Mouse (Mus musculus) neural tube, embryonic 11.5 days (tissue): Measurements from ENCODE around the gene Cdk5. TPM values are rescaled to one million over a fixed set of nuclear protein-coding genes. Genes with fewer than 3 reads are reported as not detected.

ENCODE experiments used
- ATAC-seq: fragments of 200-750 bp; cut with Nextera tagmentation; 2 replicates; pipeline ENCODE4 v1.8.0; 2017; ENCODE audit warnings: moderate number of reproducible peaks, mild to moderate bottlenecking, moderate TSS enrichment, moderate library complexity; ENCODE audit not compliant: insufficient read depth, low FRiP score, low TSS enrichment
- DNase-seq: peaks from one replicate; pipeline ENCODE4 v3.0.0-alpha.2; 2015; ENCODE audit warnings: low spot score
- H3K27ac ChIP-seq: fragments of 300-500 bp; sonication (generic); 2 replicates; pipeline ENCODE4 v1.5.1; 2014; ENCODE audit warnings: low read depth, mild to moderate bottlenecking, low read length
- H3K27me3 ChIP-seq: fragments of 300-500 bp; sonication (generic); 2 replicates; pipeline ENCODE4 v1.6.1; 2014; ENCODE audit warnings: mild to moderate bottlenecking, low read length, mixed read lengths; ENCODE audit not compliant: control insufficient read depth, insufficient read depth
- H3K36me3 ChIP-seq: fragments of 300-500 bp; sonication (generic); 2 replicates; pipeline ENCODE4 v1.6.1; 2014; ENCODE audit warnings: mild to moderate bottlenecking, low read length, moderate library complexity, mixed read lengths; ENCODE audit not compliant: control insufficient read depth, insufficient read depth
- H3K4me1 ChIP-seq: fragments of 300-500 bp; sonication (generic); 2 replicates; pipeline ENCODE4 v1.6.1; 2014; ENCODE audit warnings: low read length, mixed read lengths; ENCODE audit not compliant: control insufficient read depth, insufficient read depth
- H3K4me2 ChIP-seq: fragments of 300-500 bp; sonication (generic); 2 replicates; pipeline ENCODE4 v1.6.1; 2014; ENCODE audit warnings: low read depth, mild to moderate bottlenecking, moderate library complexity
- H3K4me3 ChIP-seq: fragments of 300-500 bp; sonication (generic); 2 replicates; pipeline ENCODE4 v1.5.1; 2014; ENCODE audit warnings: low read depth, low read length
- H3K9ac ChIP-seq: fragments of 300-500 bp; sonication (generic); 2 replicates; pipeline ENCODE4 v1.6.1; 2014; ENCODE audit warnings: mild to moderate bottlenecking, low read length
- H3K9me3 ChIP-seq: fragments of 300-500 bp; sonication (generic); 2 replicates; pipeline ENCODE4 v1.6.1; 2016; ENCODE audit warnings: low read length; ENCODE audit not compliant: control insufficient read depth
- WGBS: fragments of 180-500 bp; shearing (Covaris S2); extraction: QIAGEN DNeasy Blood & Tissue Kit; methylation state at CpG from one replicate; pipeline ENCODE4 v1.1.7; 2014; 5-methylcytosine and 5-hydroxymethylcytosine counted together
- polyA plus RNA-seq: library from polyadenylated mRNA; unstranded; fragments of >200 nt; fragmentation: Nextera tagmentation; extraction: Ambion mirVana; gene quantifications from 2 replicates; pipeline ENCODE4 v1.2.1, GENCODE M21; 2014

Gene Cdk5
- polyA plus RNA-seq, 1 experiment from 2014 or later = 64.9 TPM

GRCm38 (mm10) chr5:24380499-24380898 lies 42.8 kb downstream of the Cdk5 start:
- Histone ChIP-seq H3K27me3 (no peaks in the 10 kb centered on the region), H3K36me3 (no peaks in the 10 kb centered on the region), H3K9me3 (no peaks in the 10 kb centered on the region), H3K27ac (no peak overlapping the region), H3K4me3 (no peak overlapping the region), H3K4me2 (no peak overlapping the region), H3K9ac (no peak overlapping the region), H3K4me1 (peaks cover 2% of the 10 kb centered on the region; the same call in 1 of the 2 replicates)
- no peak for ATAC-seq
- DNase-seq = no peak
- 95% methylated on average over 4 of the region's 4 CpGs for WGBS

GRCm38 (mm10) chr5:24379501-24379900 lies 43.8 kb downstream of the Cdk5 start:
- H3K4me2 ChIP-seq = no peak overlapping the region
- H3K9ac ChIP-seq = no peak overlapping the region
- H3K36me3 ChIP-seq = no peaks in the 10 kb centered on the region
- no peak overlapping the region for H3K27ac ChIP-seq
- peaks cover 2% of the 10 kb centered on the region; the same call in 1 of the 2 replicates for H3K4me1 ChIP-seq
- no peaks in the 10 kb centered on the region for H3K27me3 ChIP-seq
- no peak for DNase-seq
- ATAC-seq = no peak
- no peak overlapping the region for H3K4me3 ChIP-seq
- WGBS = 74% methylated on average over 4 of the region's 4 CpGs
- H3K9me3 ChIP-seq = no peaks in the 10 kb centered on the region

GRCm38 (mm10) chr5:24378700-24379099 lies 44.6 kb downstream of the Cdk5 start:
- Histone ChIP-seq H3K4me1 (no peaks in the 10 kb centered on the region; the same call in 1 of the 2 replicates), H3K36me3 (no peaks in the 10 kb centered on the region), H3K4me2 (no peak overlapping the region), H3K9ac (no peak overlapping the region), H3K27ac (no peak overlapping the region), H3K9me3 (no peaks in the 10 kb centered on the region), H3K27me3 (no peaks in the 10 kb centered on the region), H3K4me3 (no peak overlapping the region)
- DNase-seq (no peak), ATAC-seq (no peak)
- WGBS = 84% methylated on average over 2 of the region's 2 CpGs

- no peaks in the 10 kb centered on the region for H3K4me1 ChIP-seq
- H3K27me3 ChIP-seq = no peaks in the 10 kb centered on the region
- no peak for ATAC-seq
- H3K27ac ChIP-seq = no peak overlapping the region
- H3K4me2 ChIP-seq = no peak overlapping the region
- DNase-seq = no peak
- H3K9me3 ChIP-seq = no peaks in the 10 kb centered on the region
- no peaks in the 10 kb centered on the region for H3K36me3 ChIP-seq
- H3K4me3 ChIP-seq = no peak overlapping the region
- no peak overlapping the region for H3K9ac ChIP-seq
- 89% methylated on average over 7 of the region's 7 CpGs for WGBS
Observed at GRCm38 (mm10) chr5:24374666-24375328, 48.5 kb downstream of the Cdk5 start.

- no peak for ATAC-seq
- Histone ChIP-seq H3K4me1 (no peaks in the 10 kb centered on the region), H3K27me3 (no peaks in the 10 kb centered on the region), H3K36me3 (no peaks in the 10 kb centered on the region), H3K27ac (no peak overlapping the region), H3K4me3 (no peak overlapping the region), H3K9ac (no peak overlapping the region), H3K4me2 (no peak overlapping the region), H3K9me3 (no peaks in the 10 kb centered on the region)
- no peak for DNase-seq
- 85% methylated on average over 6 of the region's 6 CpGs for WGBS
Observed at GRCm38 (mm10) chr5:24374216-24374615, 49.1 kb downstream of the Cdk5 start.

- Histone ChIP-seq H3K4me3 (no peak overlapping the region), H3K9me3 (no peaks in the 10 kb centered on the region), H3K9ac (no peak overlapping the region), H3K36me3 (no peaks in the 10 kb centered on the region), H3K27ac (no peak overlapping the region), H3K27me3 (no peaks in the 10 kb centered on the region), H3K4me2 (no peak overlapping the region), H3K4me1 (no peaks in the 10 kb centered on the region)
- WGBS = 79% methylated on average over 5 of the region's 5 CpGs
- ATAC-seq = no peak
- no peak for DNase-seq
Observed at GRCm38 (mm10) chr5:24373807-24374206, 49.5 kb downstream of the Cdk5 start.

- Histone ChIP-seq H3K4me3 (no peak overlapping the region), H3K36me3 (no peaks in the 10 kb centered on the region), H3K4me2 (no peak overlapping the region), H3K27me3 (no peaks in the 10 kb centered on the region), H3K9ac (no peak overlapping the region), H3K27ac (no peak overlapping the region), H3K9me3 (no peaks in the 10 kb centered on the region), H3K4me1 (no peaks in the 10 kb centered on the region)
- no peak for DNase-seq
- ATAC-seq = no peak
- WGBS = 82% methylated on average over 9 of the region's 9 CpGs
Observed at GRCm38 (mm10) chr5:24369767-24370166, 53.6 kb downstream of the Cdk5 start.

Other genes starting within 250 kb of the Cdk5 start
- gene Kcnh2, start 71.9 kb downstream of the Cdk5 start, polyA plus RNA-seq = 16.5 and 18.6 TPM in 2 replicates
- 6.1 and 6.7 TPM in 2 replicates for gene Nos3, start 58.7 kb downstream of the Cdk5 start, polyA plus RNA-seq
- 0.54 and 0.89 TPM in 2 replicates for gene Atg9b, start 31.4 kb downstream of the Cdk5 start, polyA plus RNA-seq
- gene Abcb8, start 29.9 kb downstream of the Cdk5 start, polyA plus RNA-seq = 45.8 and 47.0 TPM in 2 replicates
- gene Asic3, start 10.1 kb downstream of the Cdk5 start, polyA plus RNA-seq = 0.12 and 0.54 TPM in 2 replicates
- 18.0 and 18.1 TPM in 2 replicates for gene Slc4a2, start 307 bp upstream of the Cdk5 start, polyA plus RNA-seq
- 89.7 and 93.7 TPM in 2 replicates for gene Fastk, start 21.8 kb upstream of the Cdk5 start, polyA plus RNA-seq
- 31.5 and 33.1 TPM in 2 replicates for gene Tmub1, start 24.3 kb upstream of the Cdk5 start, polyA plus RNA-seq
- 61.0 and 72.0 TPM in 2 replicates for gene Agap3, start 28.6 kb upstream of the Cdk5 start, polyA plus RNA-seq
- gene Gbx1, start 103.7 kb upstream of the Cdk5 start, polyA plus RNA-seq = 0.92 and 1.3 TPM in 2 replicates
- 0.38 TPM in 1 of 2 replicates, not detected in the other for gene Asb10, start 117.4 kb upstream of the Cdk5 start, polyA plus RNA-seq
- gene 4931409K22Rik, start 133.3 kb upstream of the Cdk5 start, polyA plus RNA-seq = not detected in 2 replicates
- gene Abcf2, start 153.9 kb upstream of the Cdk5 start, polyA plus RNA-seq = 136 and 147 TPM in 2 replicates
- gene Chpf2, start 163.2 kb upstream of the Cdk5 start, polyA plus RNA-seq = 10.3 and 13.0 TPM in 2 replicates
- gene Smarcd3, start 200.9 kb upstream of the Cdk5 start, polyA plus RNA-seq = 43.7 and 49.3 TPM in 2 replicates